Mouse (Mus musculus): ENCODE data around the gene Fbxo42.

Gene Fbxo42

DNA sequence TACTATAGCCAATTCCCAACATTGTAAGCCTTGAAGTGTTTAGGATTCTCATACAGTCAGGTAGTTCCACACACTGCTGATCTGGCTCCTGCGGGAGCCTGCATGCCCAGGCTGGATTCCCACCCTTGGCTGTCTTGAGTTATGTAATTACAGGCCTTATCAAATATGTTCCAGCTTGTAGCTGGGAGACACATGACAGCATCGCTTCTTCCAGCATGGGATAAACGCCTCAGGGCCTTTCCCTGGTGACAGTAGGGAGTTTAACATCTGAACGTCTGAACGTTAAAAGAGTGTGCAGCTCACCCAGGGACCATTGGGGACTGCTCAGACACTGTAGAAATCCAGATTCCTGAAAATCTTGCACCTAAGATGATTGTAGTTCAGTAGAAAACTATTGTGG lies 28.1 kb downstream of the Fbxo42 start:
- in situ Hi-C loops (cut with MseI, MboI) = no loop called here

DNA sequence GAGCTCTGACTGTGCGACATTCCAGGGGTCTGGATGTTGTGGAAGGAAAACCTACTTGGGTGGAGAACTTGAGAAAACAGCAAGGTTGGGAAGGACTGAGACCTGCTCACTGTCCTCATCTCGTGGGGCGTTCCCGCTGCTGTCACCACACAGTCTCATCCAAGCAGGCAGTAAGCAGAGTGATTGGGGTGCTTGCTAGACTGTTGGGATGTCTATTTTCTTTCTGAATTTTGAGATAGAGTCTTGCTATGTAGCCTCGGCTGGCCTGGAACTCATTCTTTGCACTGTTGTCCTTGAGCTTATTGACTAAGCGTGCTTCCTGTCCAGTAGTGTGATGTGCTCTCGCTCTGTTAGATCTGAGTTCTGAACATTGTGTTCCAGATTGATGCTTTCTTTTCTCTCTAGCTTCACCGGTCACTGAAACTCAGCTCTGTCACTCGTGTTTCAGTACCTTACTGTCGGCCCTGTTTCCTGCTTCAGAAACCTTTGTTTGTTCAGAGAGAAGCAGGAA lies 28.7 kb downstream of the Fbxo42 start:
- in situ Hi-C loops (cut with MseI, MboI) = no loop called here

DNA sequence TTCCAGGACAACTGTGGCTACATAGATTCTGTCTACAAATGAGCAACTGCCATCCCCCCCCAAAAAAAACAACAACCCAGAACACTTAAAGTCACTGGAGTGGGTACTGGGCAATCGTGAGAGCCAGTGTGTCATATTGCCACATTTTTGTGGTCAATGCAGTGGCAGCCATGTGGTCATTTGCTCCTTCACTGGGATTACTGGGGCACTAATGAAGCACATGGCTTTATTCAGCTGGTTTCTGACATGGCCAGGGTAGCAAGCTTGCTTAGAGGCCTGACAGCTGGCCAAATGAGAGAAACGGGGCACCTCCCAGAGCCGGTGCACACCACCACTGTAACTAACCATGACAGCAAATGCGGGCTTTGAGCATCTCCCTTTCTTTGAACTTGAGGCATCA lies 30.8 kb downstream of the Fbxo42 start:
- in situ Hi-C loops (cut with MseI, MboI) = no loop called here

DNA sequence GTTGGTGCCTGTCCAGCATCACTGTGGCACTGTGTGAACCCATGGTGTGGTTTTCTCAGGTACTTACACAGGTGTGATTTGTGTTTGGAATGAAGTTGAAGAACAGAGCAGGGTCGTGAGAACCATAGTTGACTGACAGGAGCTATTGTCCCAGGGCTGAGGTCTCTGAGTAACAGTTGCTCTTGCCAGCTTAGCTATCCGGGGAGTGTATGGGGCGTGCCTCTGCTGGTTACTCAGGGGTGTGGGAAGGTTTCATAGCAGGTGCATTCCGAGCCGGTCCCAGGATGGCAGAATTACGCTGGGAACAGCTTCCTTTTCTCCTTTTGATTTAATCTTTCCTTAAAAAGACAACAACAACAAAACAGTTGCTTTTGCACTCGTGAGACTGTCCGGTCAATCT lies 33.1 kb downstream of the Fbxo42 start:
- in situ Hi-C loops (cut with MseI, MboI) = no loop called here

DNA sequence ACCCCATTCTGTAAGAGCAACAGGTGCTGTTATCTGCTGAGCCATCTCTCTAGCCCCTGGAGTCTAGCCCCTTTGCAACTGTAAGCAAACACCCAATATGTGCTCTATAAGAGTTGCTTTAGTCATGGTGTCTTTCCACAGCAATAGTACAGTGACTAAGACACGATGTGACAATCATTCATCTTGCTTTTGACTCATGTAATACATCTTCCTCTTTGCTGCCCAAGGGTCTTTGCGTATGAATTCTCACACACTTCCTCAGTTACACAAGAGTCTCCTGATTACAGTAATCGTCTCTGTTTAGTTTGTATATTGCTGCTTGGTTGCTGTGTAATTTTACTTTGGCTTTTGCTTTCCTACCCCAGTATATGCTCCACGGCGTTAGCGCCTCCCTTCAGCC lies 34.3 kb downstream of the Fbxo42 start:
- in situ Hi-C loops (cut with MseI, MboI) = no loop called here

DNA sequence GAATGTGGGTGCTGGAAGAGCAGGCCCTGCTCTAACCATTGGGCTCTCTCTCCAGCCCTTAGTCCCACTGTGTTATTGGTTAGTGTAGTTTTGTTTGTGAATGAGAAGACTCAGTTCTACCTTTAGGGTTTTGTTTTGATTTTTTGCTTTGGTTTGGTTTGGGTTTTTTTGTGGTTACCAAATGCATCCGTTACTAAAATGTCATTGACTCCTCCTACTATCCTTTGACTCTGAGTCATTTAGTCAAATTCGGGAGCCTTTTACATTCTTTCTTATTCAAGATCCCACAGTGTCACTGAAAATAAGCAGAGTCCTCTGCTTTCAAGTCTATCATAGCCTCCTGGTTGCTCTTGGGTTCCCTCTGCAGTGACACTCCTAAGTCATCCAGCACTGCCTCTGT lies 36.2 kb downstream of the Fbxo42 start:
- in situ Hi-C loops (cut with MseI, MboI) = no loop called here

DNA sequence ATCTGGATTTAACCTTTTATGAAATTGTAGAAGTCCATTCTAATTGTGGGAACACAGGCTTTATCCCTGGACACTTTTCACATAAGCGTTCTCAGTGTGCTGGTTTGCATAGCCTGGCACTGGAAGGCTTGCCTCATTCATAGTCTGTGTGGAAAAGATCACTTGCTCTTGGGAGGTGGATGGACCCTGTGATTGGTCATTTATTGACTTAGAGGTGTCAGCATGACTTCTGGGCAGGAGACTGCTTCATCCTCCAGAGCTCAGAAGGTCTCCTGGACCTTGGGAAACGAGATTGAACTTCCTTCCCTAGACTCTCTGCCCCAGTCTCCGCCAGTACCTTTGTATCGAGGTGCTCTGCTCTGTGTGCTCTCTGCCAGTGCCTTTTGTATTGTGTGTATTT lies 36.7 kb downstream of the Fbxo42 start:
- in situ Hi-C loops (cut with MseI, MboI) = no loop called here

DNA sequence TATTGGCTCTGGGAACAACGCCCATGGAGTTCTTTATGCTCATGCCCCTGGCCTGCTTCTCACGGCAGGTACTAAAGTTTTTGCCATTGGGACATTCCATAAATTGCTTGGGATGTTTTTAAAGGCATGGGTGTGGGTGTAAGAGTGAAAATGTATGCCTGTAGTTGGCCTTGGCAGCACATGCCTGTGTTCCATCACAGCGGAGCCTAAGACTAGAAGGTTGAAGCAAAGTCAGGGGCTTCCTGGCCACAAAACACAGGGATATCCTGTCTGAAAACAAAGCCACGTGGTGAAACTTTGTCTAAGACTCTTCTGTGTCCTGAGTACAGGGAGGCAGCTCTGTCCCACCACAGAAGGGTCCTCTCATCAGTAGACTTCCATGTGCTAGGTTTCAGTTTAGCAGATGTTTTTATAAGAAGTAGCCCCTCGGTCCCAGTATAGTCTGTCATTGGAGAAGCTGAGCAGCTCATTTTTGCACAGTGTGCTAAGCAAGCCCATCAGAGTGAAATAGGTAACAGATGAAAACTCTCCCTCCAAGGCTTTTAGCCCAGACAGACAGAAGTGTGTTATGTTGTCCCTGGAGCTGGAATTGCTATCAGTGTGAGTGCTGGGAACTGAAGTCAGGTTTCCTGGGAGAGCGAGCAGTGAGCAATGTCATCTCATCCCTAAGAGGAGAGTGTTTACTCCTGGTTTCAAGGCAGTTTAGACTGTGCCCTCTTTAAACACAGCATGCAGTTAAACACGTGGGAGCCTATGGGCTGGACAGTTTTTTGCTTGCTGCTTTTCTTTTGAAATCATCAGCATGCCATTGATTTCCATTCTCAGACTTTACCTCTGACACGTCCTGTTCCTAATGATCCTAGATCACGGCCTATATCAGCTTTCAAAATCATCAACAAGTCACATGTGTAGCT lies 39.5 kb downstream of the Fbxo42 start:
- in situ Hi-C loops (cut with MseI, MboI) = no loop called here

DNA sequence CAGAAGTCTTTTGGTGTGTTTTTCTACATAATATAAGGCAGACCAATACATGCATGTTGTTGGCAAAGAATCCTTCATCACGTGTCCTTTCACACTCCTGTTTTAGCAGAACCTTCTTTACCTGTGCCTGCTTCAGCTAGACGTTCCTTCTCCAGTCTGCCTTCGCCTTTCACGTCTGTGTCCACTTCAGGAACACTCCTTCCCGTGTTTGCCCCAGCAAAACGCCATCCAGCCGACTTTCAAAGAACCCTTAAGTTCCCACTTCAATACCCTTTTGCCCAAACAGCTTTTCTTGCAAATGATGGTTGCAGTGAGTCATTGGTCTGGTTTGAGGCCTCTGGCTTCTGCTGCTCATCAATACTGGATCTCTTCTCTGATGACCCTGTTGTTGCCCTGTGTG lies 43.6 kb downstream of the Fbxo42 start:
- in situ Hi-C loops (cut with MseI, MboI) = no loop called here

DNA sequence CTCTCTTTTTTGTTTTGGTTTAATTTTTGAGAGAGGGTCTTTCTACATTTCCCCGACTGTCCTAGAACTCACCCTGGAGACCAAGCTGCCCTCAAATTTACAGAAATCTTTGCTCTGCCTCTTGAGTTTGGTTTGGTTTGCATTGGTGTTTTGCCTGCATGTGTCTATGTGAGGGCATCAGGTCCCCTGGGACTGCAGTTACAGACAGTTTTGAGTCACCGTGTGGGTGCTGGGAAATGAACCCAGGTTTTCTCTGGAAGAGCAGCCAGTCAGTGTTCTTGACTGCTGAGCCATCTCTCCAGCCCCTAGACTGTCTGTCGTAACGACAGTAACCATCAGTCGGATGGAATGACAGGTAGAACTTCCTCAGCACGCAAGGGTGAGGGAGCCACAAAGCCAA lies 46.8 kb downstream of the Fbxo42 start:
- in situ Hi-C loops (cut with MseI, MboI) = no loop called here

DNA sequence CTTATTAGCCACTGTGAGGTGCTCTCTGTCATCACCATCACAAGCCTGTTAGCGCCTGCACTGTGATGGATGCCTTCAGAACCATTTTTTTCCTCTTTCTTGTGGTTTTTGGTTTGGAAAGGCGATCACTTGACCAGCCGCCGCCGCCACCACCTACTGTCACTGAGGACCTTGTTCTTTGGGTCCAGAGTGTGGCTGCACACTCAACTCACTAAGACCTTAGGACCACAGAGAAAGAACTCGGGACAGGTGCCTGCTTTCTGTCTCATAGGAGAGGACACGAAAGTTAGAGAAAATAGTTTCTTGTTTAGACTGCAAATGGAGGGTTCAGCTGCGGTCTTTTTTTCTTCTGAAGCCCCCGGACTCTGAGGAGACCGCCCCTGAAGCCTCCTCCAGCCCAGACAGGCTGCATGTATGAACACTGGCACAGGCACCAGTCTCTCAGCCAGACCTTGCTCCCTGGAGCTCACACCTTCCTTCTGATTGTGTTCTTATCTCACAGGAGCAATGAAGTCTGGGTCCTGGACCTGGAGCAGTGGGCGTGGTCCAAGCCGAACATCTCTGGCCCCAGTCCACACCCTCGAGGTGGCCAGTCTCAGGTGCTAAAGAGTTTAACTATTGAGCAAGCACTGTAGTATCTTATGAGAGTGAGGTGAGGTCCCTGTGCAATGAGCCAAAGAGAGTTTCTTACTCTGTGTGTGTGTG lies 49.4 kb downstream of the Fbxo42 start:
- in situ Hi-C loops (cut with MseI, MboI) = no loop called here

DNA sequence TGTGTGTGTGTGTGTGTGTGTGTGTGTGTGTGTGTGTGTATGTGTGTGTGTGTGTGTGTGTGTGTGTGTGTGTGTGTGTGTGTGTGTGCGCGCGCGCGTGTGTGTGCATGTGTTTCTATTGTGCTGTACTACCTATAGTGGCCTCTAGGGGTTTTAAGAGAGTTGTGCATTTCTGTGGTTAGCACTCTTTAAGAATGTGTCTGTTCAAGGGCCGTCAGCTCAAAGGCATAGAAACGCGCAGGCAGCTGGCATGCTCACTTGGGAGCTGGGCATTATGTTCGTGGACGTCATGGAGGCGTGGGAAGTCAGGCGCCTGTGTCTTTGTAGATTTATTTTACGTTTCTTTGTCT lies 49.9 kb downstream of the Fbxo42 start:
- in situ Hi-C loops (cut with MseI, MboI) = no loop called here

DNA sequence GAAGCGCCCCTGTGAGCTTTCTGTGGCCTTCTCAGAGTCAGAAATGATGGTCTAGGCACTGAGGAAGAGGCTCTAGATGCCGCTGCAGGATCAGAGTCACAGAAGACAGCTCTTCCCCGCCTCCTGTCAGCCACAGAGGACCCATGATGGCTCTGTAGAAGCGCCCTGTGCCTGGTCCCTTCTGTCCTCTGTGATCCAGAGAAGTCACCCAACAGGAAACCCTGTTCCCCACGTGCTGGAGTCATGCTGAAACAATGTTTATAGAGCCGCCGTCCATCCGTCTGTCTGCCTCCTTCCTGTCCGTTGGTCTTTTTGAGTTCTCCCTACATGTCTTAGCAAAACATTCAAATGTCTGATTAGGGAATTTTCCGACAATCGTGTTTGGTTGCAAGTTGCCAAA lies 53.2 kb downstream of the Fbxo42 start:
- in situ Hi-C loops (cut with MseI, MboI) = no loop called here

DNA sequence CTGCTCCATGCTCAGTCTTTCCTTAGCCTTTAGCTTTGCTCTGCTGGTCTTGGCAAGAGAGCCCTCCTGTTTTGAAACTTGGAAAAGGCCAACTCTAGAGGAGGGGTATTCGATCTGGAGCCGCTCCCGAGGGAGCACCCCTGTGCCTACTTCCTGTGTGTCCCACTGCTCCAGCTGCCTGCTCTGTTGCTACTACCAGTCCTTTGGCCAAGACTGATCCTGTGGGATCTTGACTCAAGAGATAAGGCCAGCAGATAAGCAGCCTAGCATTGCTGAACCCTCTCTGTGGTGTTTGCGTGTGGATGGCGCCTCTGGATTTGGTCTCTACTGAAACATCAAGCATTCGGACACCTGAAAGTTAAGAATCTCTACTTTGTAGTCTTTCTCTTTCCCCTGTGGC lies 54.5 kb downstream of the Fbxo42 start:
- in situ Hi-C loops (cut with MseI, MboI) = no loop called here

DNA sequence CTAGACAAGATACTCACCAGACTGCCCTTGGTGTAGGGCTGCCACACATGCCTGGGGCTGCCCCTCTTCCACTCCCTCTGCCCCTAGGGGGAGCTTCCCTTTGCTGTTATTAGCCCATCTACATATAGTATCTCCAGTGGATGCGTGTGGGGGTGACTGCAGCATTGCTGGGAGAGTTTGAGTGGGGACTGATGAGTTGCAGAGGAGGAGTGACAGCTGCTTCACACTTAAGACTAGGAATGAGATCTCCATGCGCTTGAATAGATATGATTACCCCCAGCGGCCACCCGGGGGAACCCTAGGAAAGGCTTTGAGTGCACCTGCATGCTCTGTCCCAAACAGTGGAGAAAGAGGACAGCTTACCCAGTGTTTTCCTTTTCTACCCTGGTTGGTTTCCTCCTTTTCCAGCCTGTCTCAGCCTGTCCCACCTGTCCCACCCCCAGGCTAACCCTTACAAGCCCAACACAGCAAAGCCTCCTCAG lies 56.9 kb downstream of the Fbxo42 start:
- in situ Hi-C loops (cut with MseI, MboI) = no loop called here

DNA sequence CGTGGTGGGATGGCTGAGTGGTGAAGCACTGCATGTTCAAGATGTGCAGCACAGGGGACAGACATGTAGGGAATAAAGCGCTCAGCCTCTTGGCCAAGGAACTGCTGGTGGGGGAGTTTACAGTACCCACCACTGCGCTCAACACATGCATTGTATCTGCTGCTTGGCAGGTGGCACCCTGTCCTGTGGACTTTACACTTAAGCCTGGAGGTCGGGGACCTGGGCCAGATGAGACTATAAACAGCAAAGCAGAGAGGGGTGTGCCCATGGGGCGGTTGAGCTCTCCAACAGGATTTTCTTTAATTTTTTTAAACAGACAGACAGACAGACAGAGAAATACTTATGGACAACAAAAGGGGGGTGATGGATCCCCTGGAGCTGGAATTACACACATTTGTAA lies 59.4 kb downstream of the Fbxo42 start:
- in situ Hi-C loops (cut with MseI, MboI) = no loop called here

DNA sequence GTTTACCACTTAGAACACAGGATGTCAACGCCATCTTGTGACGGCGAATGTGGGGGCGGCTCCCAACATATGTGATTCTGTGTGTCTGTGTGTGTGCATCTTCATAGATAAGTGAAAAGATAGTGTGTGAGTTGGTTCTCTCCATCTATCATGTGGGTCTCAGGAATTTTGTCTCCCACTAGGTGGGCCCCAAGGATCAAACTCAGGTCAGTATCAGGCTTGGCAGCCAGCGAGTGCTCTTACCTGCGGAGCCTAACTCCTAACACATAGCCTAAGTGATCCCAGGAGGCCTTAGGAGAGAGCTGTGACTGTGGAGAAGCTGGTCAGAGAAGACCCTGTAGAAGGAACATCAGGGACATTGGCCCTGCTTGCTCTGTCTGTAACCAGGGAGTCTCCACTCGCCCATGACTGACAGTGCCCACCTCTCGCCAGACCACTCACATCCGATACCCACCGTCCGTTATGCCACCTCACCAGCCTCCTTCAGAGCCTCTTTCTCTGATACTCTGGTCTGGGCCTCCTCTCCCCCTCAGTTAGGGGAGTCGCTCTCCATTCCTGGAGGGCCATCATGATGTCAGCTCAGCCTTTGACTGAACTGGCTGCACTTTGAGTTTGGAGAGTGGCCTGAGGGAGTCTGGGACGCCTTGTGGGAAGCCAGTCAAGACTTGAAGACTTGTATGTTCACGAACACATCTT lies 63.0 kb downstream of the Fbxo42 start:
- in situ Hi-C loops (cut with MseI, MboI) = no loop called here

DNA sequence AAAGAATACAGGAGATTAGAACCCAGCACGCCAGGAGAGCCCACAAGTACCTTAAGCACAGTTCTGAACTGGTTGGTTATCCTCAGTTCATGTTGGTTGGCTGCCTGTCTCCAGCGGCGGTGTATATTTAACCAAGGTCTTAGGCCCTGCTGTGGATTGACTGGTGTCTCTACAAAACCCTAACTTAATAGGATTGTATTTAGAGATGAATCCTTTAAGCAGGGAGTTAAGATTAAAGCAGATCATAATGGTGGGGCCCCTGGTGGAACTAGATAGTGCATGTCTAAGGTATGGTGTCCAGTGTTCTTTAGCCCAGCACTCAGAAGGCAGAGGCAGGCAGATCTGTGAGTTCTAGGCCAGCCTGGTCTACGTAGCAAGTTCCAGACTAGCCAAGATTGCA lies 63.9 kb downstream of the Fbxo42 start:
- in situ Hi-C loops (cut with MseI, MboI) = no loop called here

DNA sequence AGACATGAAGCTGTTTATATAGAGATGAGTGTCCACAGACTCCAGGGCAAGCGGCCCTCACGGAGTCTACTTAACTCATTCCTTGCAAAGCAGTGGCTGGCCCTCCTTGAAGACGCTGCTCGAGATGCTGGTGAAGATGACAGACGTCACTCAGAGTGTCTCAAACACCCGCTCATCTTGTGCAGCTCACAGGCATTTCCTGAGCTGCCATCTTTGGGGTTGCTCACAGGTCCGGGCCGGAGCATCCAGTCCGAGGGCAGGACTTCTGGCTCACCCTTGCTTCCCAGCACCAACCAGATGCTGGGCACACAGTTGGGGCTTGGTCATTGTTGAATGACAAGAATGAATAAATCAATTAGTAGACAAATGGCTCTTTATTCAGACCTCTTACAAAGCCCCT lies 65.2 kb downstream of the Fbxo42 start:
- in situ Hi-C loops (cut with MseI, MboI) = no loop called here

DNA sequence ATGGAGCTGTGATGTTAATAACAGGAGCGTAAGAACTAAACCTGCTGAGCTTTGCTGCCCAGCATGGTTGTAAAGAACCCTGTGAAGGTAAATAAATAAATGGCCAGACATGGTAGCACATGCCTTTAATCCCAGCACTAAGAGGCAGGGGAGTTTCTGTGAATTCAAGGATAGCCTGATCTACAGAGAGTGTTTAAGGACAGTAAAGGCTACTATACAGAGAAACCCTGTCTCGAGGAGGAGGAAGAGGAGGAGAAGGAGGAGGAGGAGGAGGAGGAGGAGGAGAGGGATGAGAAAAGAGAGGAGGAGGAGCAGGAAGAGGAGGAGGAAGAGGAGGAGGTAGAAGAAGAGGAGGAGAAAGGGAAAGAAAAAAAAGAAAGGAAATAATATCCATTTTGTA lies 65.6 kb downstream of the Fbxo42 start:
- in situ Hi-C loops (cut with MseI, MboI) = no loop called here

DNA sequence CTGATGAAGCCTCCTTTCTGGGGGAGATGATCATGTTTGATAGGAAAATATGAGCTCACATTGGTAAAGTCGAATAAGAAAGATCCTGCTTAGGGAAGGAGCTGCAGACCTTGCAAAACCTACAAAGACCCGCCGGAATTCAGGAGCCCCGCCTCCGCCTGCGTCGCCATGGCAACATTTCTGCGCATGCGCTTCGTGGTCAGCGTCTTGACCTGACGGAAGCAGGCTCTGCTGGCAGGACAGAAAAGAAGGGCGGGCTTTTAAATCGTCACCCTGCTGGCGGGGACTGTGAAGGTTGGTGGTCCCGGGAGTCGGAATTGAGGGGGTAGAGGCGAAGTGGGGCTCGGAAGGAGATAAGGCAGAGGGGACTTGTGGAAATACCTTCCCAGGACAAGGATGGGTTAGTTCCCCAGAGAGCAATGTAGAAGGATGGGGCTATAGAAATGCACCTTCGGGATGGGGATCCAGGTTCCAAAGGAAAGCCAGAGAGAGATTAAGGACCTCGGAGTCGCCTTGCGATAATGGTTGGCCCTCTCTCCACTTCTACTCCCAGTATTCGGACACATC lies 66.1 kb downstream of the Fbxo42 start, which contains the start of gene Rsg1:
Gene Rsg1, plus strand, starts transcription at position 187 of the 567 bp plus-strand sequence.
- in situ Hi-C loops (cut with MseI, MboI) = no loop called here

DNA sequence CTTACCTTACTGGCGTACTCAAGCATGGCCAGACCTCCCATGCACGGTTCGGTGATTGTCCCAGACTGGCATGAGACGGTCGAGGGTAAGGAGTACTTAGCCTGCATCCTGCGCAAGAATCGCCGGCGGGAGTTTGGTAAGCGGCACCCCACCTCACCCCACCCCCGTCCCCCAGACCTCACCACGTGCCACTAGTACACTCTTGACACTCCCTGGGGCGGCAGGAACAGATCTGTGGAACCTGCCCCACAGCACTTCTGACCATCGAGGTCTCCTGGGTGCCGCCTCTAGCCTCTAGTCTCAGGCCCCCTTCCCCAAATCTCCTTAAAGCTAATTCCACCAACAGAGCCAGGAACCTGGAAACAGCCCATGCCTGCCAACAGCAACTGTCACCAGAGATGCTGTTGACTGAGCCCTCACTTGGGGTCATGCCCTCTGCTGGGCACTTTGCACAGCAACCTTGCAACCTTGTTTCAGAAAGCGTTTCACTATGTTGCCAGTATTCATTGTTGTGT lies 66.7 kb downstream of the Fbxo42 start:
- in situ Hi-C loops (cut with MseI, MboI) = no loop called here
